Mouse (Mus musculus) small intestine, adult 2 months (tissue): Measurements from ENCODE around the gene Rgs9bp.

Experiments used
- CTCF ChIP-seq: fragments of 200-500 bp; IDR thresholded peaks from 2 replicates; pipeline ENCODE4 v1.5.1; 2012; ENCODE audit warnings: low read depth, mild to moderate bottlenecking, control low read depth, inconsistent platforms, low read length, moderate library complexity, mixed read lengths; ENCODE audit not compliant: insufficient replicate concordance, insufficient read length; ENCODE audit errors: extremely low read depth
- POLR2A ChIP-seq: fragments of 200-500 bp; IDR thresholded peaks from 2 replicates; pipeline ENCODE4 v1.6.1; 2012; ENCODE audit warnings: low read depth, mild to moderate bottlenecking, control low read depth, inconsistent platforms, low read length, moderate library complexity

DNA sequence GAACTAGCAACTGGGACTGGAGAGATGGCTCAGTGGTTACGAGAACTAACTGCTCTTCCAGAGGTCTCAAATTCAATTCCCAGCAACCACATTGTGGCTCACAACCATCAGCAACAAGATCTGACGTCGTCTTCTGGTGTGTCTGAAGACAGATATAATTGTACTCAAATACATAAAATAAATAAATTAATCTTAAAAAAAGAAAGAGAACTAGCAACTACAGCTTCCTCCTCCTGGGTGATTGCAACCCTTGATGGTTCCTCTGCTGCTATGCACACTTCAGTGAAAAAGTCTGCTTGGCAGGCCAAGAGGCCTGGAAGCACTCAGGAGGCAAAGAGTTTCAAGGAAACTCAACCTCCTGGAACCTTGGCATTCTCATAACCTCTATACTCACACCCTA is 55.4 kb downstream of the Rgs9bp start:
- TF ChIP-seq CTCF (no peak), POLR2A (no peak)
